Mouse (Mus musculus): Measurements from ENCODE around the gene Slc35e3. TPM values are rescaled to one million over a fixed set of nuclear protein-coding genes. Genes with fewer than 3 reads are reported as not detected.

Gene Slc35e3
- polyA plus RNA-seq, 1 experiment from 2014 or later: 8.2 TPM

GRCm38 (mm10) chr10:117782491-117783260, 36.5 kb upstream of the Slc35e3 start:
- Histone ChIP-seq H3K27ac (replicated peaks) (no peak overlapping the region), H3K4me1 (no peaks in the 10 kb centered on the region), H3K9me3 (no peaks in the 10 kb centered on the region), H3K4me2 (no peak overlapping the region), H3K36me3 (peaks cover 96% of the 10 kb centered on the region), H3K27me3 (replicated peaks) (no peaks in the 10 kb centered on the region), H3K9ac (no peak overlapping the region), H3K4me3 (no peak overlapping the region)
- 89% methylated on average over 14 of the region's 14 CpGs for WGBS
- ATAC-seq (ENCODE audit: extremely low read depth, insufficient number of reproducible peaks, low FRiP score, low TSS enrichment): no peak

DNA sequence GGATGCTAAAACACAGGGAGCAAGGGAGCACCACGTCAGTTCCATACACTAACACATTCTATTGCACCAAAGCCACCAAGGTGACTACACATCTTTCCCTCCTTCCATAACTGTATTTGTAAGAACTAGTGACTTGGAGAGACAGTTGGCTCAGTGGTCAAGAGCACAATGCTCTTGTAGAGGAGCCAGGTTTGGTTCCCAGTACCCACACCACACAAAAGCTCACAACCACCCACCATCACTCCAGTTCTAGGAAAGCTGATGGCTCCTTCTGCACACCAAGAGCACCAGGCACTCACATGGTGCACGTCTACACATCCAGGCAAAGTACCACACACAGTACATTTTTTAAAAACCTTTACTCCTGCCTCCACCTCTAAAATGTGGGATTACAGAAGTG, 35.9 kb upstream of the Slc35e3 start:
- no peaks in the 10 kb centered on the region for H3K9me3 ChIP-seq

DNA sequence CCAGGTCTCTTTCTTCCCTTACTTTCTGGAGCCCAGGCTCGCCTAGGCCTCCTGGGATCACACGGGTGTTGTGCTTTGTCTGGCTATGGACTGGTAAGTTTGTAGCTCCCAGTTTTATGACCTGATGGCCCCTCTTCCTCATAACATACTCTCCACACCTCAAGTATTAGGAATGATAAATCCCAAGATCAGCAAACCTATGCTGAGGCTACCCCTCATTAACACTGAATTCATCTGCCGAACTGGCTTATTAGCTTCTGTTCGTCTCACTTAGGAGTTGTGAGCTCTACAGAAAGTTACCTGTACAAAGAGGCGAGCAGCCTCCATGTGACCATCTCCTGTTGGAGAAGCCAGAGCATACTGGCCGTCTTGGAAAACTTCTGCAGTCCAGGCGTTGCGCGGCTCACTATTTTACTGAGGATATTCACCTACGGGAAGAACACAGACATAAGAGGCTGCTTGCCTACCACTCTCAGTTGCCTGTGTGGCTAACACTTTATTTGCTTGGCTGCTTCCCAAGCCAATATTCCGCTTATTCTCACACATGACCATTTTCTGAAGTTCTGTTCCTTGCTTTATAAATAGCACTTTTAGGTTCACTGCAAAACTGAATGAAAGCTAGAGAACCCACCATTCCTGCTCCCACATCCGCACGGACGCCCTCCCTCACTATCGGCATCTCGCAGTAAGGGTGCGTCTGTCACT, 35.0 kb upstream of the Slc35e3 start:
- WGBS: 94% methylated on average over 17 of the region's 17 CpGs

More for the DNA sequence above, 35.9 kb upstream of the Slc35e3 start:
- Histone ChIP-seq H3K4me2 (no peak overlapping the region), H3K4me3 (no peak overlapping the region), H3K36me3 (peaks cover 94% of the 10 kb centered on the region), H3K27me3 (replicated peaks) (no peaks in the 10 kb centered on the region), H3K27ac (replicated peaks) (no peak overlapping the region), H3K9ac (no peak overlapping the region), H3K4me1 (no peaks in the 10 kb centered on the region)
- no peak for ATAC-seq (ENCODE audit: extremely low read depth, insufficient number of reproducible peaks, low FRiP score, low TSS enrichment)
- WGBS: 81% methylated on average over 2 of the region's 2 CpGs

GRCm38 (mm10) chr10:117780306-117780911, 34.2 kb upstream of the Slc35e3 start:
- Histone ChIP-seq H3K4me3 (no peak overlapping the region), H3K9me3 (no peaks in the 10 kb centered on the region), H3K36me3 (peaks cover 94% of the 10 kb centered on the region), H3K4me2 (no peak overlapping the region), H3K27ac (replicated peaks) (no peak overlapping the region), H3K9ac (no peak overlapping the region), H3K4me1 (no peaks in the 10 kb centered on the region), H3K27me3 (replicated peaks) (no peaks in the 10 kb centered on the region)
- WGBS: 94% methylated on average over 6 of the region's 6 CpGs
- ATAC-seq (ENCODE audit: extremely low read depth, insufficient number of reproducible peaks, low FRiP score, low TSS enrichment): no peak

More for the DNA sequence above, 35.0 kb upstream of the Slc35e3 start:
- no peak overlapping the region for H3K4me3 ChIP-seq
- no peak for ATAC-seq (ENCODE audit: extremely low read depth, insufficient number of reproducible peaks, low FRiP score, low TSS enrichment)
- H3K9me3 ChIP-seq: no peaks in the 10 kb centered on the region
- no peak overlapping the region for H3K9ac ChIP-seq
- no peak overlapping the region for H3K4me2 ChIP-seq
- peaks cover 94% of the 10 kb centered on the region for H3K36me3 ChIP-seq
- H3K27ac ChIP-seq (replicated peaks): no peak overlapping the region
- H3K27me3 ChIP-seq (replicated peaks): no peaks in the 10 kb centered on the region
- H3K4me1 ChIP-seq: no peaks in the 10 kb centered on the region

- H3K9ac ChIP-seq: no peak overlapping the region
- H3K4me1 ChIP-seq: no peaks in the 10 kb centered on the region
- 91% methylated on average over 8 of the region's 8 CpGs for WGBS
- no peak overlapping the region for H3K4me2 ChIP-seq
- ATAC-seq (ENCODE audit: extremely low read depth, insufficient number of reproducible peaks, low FRiP score, low TSS enrichment): no peak
- no peaks in the 10 kb centered on the region for H3K27me3 ChIP-seq (replicated peaks)
- no peak overlapping the region for H3K27ac ChIP-seq (replicated peaks)
- H3K36me3 ChIP-seq: peaks cover 94% of the 10 kb centered on the region
- H3K4me3 ChIP-seq: no peak overlapping the region
- no peaks in the 10 kb centered on the region for H3K9me3 ChIP-seq
These were observed 33.6 kb upstream of the Slc35e3 start for GRCm38 (mm10) chr10:117779581-117780305.

- Histone ChIP-seq H3K27me3 (replicated peaks) (no peaks in the 10 kb centered on the region), H3K36me3 (peaks cover 94% of the 10 kb centered on the region), H3K9ac (no peak overlapping the region), H3K27ac (replicated peaks) (no peak overlapping the region), H3K9me3 (no peaks in the 10 kb centered on the region), H3K4me2 (no peak overlapping the region), H3K4me1 (no peaks in the 10 kb centered on the region), H3K4me3 (no peak overlapping the region)
- WGBS: 70% methylated on average over 4 of the region's 4 CpGs
- ATAC-seq (ENCODE audit: extremely low read depth, insufficient number of reproducible peaks, low FRiP score, low TSS enrichment): no peak; the same call in 1 of the 2 replicates
These were observed 32.8 kb upstream of the Slc35e3 start for GRCm38 (mm10) chr10:117778951-117779350.

GRCm38 (mm10) chr10:117778328-117778910, 32.3 kb upstream of the Slc35e3 start:
- no peak overlapping the region for H3K9ac ChIP-seq
- no peaks in the 10 kb centered on the region for H3K9me3 ChIP-seq
- H3K27me3 ChIP-seq (replicated peaks): no peaks in the 10 kb centered on the region
- WGBS: 91% methylated on average over 12 of the region's 12 CpGs
- no peak for ATAC-seq (ENCODE audit: extremely low read depth, insufficient number of reproducible peaks, low FRiP score, low TSS enrichment)
- no peak overlapping the region for H3K4me3 ChIP-seq
- no peaks in the 10 kb centered on the region for H3K4me1 ChIP-seq
- peaks cover 94% of the 10 kb centered on the region for H3K36me3 ChIP-seq
- no peak overlapping the region for H3K4me2 ChIP-seq
- no peak overlapping the region for H3K27ac ChIP-seq (replicated peaks)

DNA sequence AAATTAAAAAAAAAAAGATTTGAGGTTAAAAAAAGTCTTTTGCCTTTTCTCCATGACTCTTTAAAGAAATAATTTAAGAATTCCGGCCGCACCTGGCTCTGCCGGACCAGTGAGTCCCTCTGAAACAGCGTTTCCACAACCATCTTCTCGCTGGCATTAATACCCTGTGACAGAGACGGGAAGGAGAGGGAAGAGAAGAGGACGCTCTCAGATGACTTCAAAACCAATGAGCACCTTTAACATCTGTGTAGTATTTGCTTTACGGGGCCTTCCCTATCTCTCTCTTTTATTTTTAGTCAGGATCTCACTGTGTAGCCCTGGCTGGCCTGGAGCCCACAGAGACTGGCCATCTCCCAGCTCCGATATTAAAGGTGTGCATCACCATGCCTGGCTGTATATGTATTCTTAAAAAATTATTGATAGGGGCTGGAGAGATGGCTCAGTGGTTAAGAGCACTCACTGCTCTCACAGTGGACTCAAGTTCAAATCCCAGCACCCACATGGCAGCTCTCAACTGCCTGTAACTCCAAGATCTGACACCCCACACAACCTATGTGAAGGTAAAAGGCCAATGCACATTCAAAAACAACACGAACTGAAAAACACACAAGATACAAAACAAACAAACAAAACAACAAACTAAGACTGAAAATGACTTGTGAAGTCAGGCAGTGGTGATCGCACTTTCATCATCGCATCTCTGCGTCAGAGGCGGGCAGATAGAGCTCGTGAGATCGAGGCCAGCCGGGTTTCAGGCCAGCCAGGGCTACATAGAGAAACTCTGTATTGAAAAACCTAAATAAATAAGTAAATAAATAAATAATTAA, 31.5 kb upstream of the Slc35e3 start:
- peaks cover 94% of the 10 kb centered on the region for H3K36me3 ChIP-seq
- no peaks in the 10 kb centered on the region for H3K27me3 ChIP-seq (replicated peaks)
- no peak overlapping the region for H3K27ac ChIP-seq (replicated peaks)
- WGBS: 88% methylated on average over 17 of the region's 17 CpGs
- H3K4me1 ChIP-seq: no peaks in the 10 kb centered on the region
- no peaks in the 10 kb centered on the region for H3K9me3 ChIP-seq
- H3K9ac ChIP-seq: no peak overlapping the region
- H3K4me2 ChIP-seq: no peak overlapping the region
- no peak for ATAC-seq (ENCODE audit: extremely low read depth, insufficient number of reproducible peaks, low FRiP score, low TSS enrichment)
- H3K4me3 ChIP-seq: no peak overlapping the region

GRCm38 (mm10) chr10:117777103-117777470, 30.9 kb upstream of the Slc35e3 start:
- Histone ChIP-seq H3K4me2 (no peak overlapping the region), H3K27me3 (replicated peaks) (no peaks in the 10 kb centered on the region), H3K27ac (replicated peaks) (no peak overlapping the region), H3K9ac (no peak overlapping the region), H3K4me1 (no peaks in the 10 kb centered on the region), H3K9me3 (no peaks in the 10 kb centered on the region), H3K36me3 (peaks cover 94% of the 10 kb centered on the region), H3K4me3 (no peak overlapping the region)
- ATAC-seq (ENCODE audit: extremely low read depth, insufficient number of reproducible peaks, low FRiP score, low TSS enrichment): no peak
- WGBS: 93% methylated on average over 3 of the region's 3 CpGs

GRCm38 (mm10) chr10:117776281-117777102, 30.3 kb upstream of the Slc35e3 start:
- no peak overlapping the region for H3K27ac ChIP-seq (replicated peaks)
- no peaks in the 10 kb centered on the region for H3K9me3 ChIP-seq
- 68% methylated on average over 12 of the region's 12 CpGs for whole genome bisulfite sequencing
- ATAC-seq (ENCODE audit: extremely low read depth, insufficient number of reproducible peaks, low FRiP score, low TSS enrichment): no peak
- peaks cover 92% of the 10 kb centered on the region for H3K36me3 ChIP-seq
- no peak overlapping the region for H3K9ac ChIP-seq
- no peak overlapping the region for H3K4me2 ChIP-seq
- no peaks in the 10 kb centered on the region for H3K27me3 ChIP-seq (replicated peaks)
- H3K4me3 ChIP-seq: no peak overlapping the region
- H3K4me1 ChIP-seq: no peaks in the 10 kb centered on the region

All from heart, embryonic 13.5 days (tissue).